Mouse (Mus musculus): ENCODE measurements around the gene Akap8l. TPM values are rescaled to one million over a fixed set of nuclear protein-coding genes. Genes with fewer than 3 reads are reported as not detected.
A peak's percentile ranks its signal among the peaks of the same experiment; 100 is the strongest.

Akap8l gene
- 146 and 170 TPM in 2 replicates for polyA plus RNA-seq (2015; fragmentation: Nextera tagmentation; extraction: Ambion mirVana)

GRCm38 (mm10) chr17:32350382-32350983 is at the start of gene Akap8l:
Akap8l (minus strand) TSS chr17:32350607.
- Histone ChIP-seq H3K4me3 (replicated peaks) (peak within 1 kb of the TSS; percentile 89), H3K4me1 (peaks cover 35% of the 10 kb centered on the region), H3K27me3 (replicated peaks) (no peaks in the 10 kb centered on the region), H3K4me2 (peak within 1 kb of the TSS; percentile 86), H3K27ac (replicated peaks) (peak within 1 kb of the TSS; percentile 92), H3K36me3 (peaks cover 17% of the 10 kb centered on the region), H3K9me3 (replicated peaks) (no peaks in the 10 kb centered on the region), H3K9ac (replicated peaks) (peak within 1 kb of the TSS; percentile 92)
- peak; percentile 97 for ATAC-seq (ENCODE audit: low FRiP score)
- WGBS = under 1% methylated on average over 37 of the region's 37 CpGs

GRCm38 (mm10) chr17:32396266-32396665 is 45.9 kb upstream of the Akap8l start:
- peaks cover 11% of the 10 kb centered on the region for H3K4me1 ChIP-seq
- ATAC-seq (ENCODE audit: low FRiP score) = no peak
- 17% methylated on average over 37 of the region's 37 CpGs for WGBS
- no peaks in the 10 kb centered on the region for H3K36me3 ChIP-seq
- peak overlapping the region; percentile 50 for H3K4me2 ChIP-seq
- no peak overlapping the region for H3K9ac ChIP-seq (replicated peaks)
- H3K27me3 ChIP-seq (replicated peaks) = peaks cover 82% of the 10 kb centered on the region
- H3K27ac ChIP-seq (replicated peaks) = no peak overlapping the region
- H3K9me3 ChIP-seq (replicated peaks) = no peaks in the 10 kb centered on the region
- peak overlapping the region; percentile 21 for H3K4me3 ChIP-seq (replicated peaks)

DNA sequence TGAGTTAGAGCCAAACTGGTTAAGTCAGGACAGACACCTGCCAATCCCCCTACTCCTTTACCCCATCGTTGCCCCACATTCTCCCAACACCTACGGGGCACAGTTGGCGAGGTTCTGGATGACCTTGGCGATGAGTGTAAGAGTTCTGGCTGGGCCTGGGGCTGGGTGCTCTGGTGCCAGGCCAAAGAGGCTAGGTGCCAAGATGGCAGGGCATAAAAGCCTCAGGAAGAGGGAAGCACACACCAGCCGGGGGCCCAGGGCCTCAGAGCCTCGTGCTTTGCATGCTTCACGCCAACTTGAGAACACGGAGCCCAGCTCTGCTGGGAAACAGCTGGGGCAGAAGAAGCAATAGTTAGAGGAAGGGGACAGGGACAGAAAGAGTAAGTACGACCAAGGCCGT is 43.5 kb upstream of the Akap8l start:
- Histone ChIP-seq H3K4me3 (replicated peaks) (no peak overlapping the region), H3K36me3 (no peaks in the 10 kb centered on the region), H3K9ac (replicated peaks) (no peak overlapping the region), H3K4me2 (no peak overlapping the region), H3K4me1 (peaks cover 14% of the 10 kb centered on the region), H3K27me3 (replicated peaks) (peaks cover 83% of the 10 kb centered on the region), H3K27ac (replicated peaks) (no peak overlapping the region), H3K9me3 (replicated peaks) (no peaks in the 10 kb centered on the region)
- 89% methylated on average over 10 of the region's 10 CpGs for WGBS
- ATAC-seq (ENCODE audit: low FRiP score) = no peak

GRCm38 (mm10) chr17:32389101-32389659 is 38.8 kb upstream of the Akap8l start, which contains the start of gene Wiz:
Wiz (minus strand) TSS chr17:32389439.
- Histone ChIP-seq H3K4me3 (replicated peaks) (peak within 1 kb of the TSS; percentile 58), H3K27me3 (replicated peaks) (peaks cover 35% of the 10 kb centered on the region), H3K9me3 (replicated peaks) (no peaks in the 10 kb centered on the region), H3K4me2 (peak within 1 kb of the TSS; percentile 95), H3K9ac (replicated peaks) (peak within 1 kb of the TSS; percentile 75), H3K27ac (replicated peaks) (peak within 1 kb of the TSS; percentile 88), H3K4me1 (peaks cover 26% of the 10 kb centered on the region), H3K36me3 (peaks cover 19% of the 10 kb centered on the region)
- peak; percentile 92 for ATAC-seq (ENCODE audit: low FRiP score)
- 0% methylated on average over 35 of the region's 44 CpGs for WGBS

DNA sequence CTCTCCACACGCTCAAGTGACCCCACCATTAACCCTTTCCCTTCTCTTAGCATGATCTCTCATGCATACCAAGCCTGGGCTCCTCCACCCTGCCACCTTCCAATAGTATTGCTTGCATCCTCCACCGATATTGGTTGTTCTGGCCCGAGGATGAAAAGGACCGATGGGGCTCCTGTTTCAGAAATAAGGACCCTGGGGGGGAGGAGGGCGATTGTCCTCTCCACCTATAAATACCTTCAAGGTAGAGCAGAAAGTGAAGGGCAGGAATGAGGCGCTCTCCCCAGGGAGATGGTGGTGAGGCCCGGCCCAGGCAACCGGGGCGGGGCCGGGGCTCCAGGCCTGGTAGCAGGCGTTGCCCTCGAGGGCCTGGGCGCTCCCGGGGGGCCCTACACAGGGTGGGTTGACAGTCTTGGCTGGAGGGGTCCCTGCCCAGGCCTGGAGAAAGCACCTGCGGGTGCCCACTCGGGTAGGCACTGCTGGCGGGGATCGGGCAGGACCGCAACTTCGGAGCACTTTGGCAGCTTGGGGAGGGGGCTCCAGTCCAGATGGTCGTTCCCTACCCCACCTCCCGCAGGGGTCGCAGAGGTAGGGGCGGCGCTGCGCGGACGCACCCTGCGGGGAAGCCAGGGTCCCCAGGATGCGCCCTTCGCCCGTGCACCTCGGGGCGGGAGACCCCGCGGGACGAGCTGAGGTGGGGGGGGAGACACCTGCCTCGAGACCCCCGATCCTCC is 38.1 kb upstream of the Akap8l start:
- WGBS = under 1% methylated on average over 33 of the region's 39 CpGs
- ATAC-seq (ENCODE audit: low FRiP score) = peak; percentile 76

GRCm38 (mm10) chr17:32387986-32388369 is 37.6 kb upstream of the Akap8l start:
- Histone ChIP-seq H3K36me3 (peaks cover 31% of the 10 kb centered on the region), H3K9me3 (replicated peaks) (no peaks in the 10 kb centered on the region), H3K4me3 (replicated peaks) (peak overlapping the region; percentile 58), H3K9ac (replicated peaks) (peak overlapping the region; percentile 75), H3K27me3 (replicated peaks) (peaks cover 23% of the 10 kb centered on the region), H3K4me1 (peaks cover 26% of the 10 kb centered on the region), H3K27ac (replicated peaks) (peak overlapping the region; percentile 88), H3K4me2 (peak overlapping the region; percentile 95)
- WGBS = 28% methylated on average over 7 of the region's 7 CpGs
- peak; percentile 0; the same call in 1 of the 2 replicates for ATAC-seq (ENCODE audit: low FRiP score)

More for the DNA sequence above, 38.1 kb upstream of the Akap8l start:
- Histone ChIP-seq H3K36me3 (peaks cover 26% of the 10 kb centered on the region), H3K4me2 (peak overlapping the region; percentile 95), H3K9me3 (replicated peaks) (no peaks in the 10 kb centered on the region), H3K27ac (replicated peaks) (peak overlapping the region; percentile 88), H3K4me1 (peaks cover 26% of the 10 kb centered on the region), H3K9ac (replicated peaks) (peak overlapping the region; percentile 75), H3K27me3 (replicated peaks) (peaks cover 29% of the 10 kb centered on the region), H3K4me3 (replicated peaks) (peak overlapping the region; percentile 58)

- Histone ChIP-seq H3K27ac (replicated peaks) (no peak overlapping the region), H3K36me3 (peaks cover 40% of the 10 kb centered on the region), H3K9me3 (replicated peaks) (no peaks in the 10 kb centered on the region), H3K4me2 (peak overlapping the region; percentile 95; the same call in 1 of the 2 replicates), H3K4me1 (peaks cover 23% of the 10 kb centered on the region), H3K9ac (replicated peaks) (no peak overlapping the region), H3K27me3 (replicated peaks) (peaks cover 12% of the 10 kb centered on the region), H3K4me3 (replicated peaks) (no peak overlapping the region; the same call in 1 of the 2 replicates)
- no peak for ATAC-seq (ENCODE audit: low FRiP score)
- WGBS = 70% methylated on average over 9 of the region's 9 CpGs
Measured at GRCm38 (mm10) chr17:32386659-32387432, 36.4 kb upstream of the Akap8l start.

DNA sequence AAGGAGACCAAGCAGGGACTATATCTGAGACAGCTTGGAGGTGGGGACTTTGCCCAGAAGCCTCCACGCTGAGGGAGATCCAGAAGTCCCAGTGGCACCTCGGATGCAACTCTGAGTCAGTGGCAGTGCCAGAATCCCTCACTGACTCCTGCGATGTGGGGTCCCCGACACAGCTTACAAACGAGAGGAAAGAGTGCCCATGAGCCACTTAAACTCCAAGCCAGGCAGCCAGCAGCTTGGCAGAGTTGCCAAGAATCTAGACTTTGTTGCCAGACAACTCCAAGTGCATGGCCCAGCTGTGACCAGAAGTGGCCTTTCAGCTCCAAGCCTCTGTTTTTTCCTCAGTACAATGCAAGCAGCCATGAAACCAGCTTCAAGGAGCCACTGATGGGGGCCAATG is 33.3 kb upstream of the Akap8l start:
- ATAC-seq (ENCODE audit: low FRiP score) = no peak
- WGBS = 83% methylated on average over 5 of the region's 5 CpGs

GRCm38 (mm10) chr17:32382576-32382975 is 32.2 kb upstream of the Akap8l start:
- no peak overlapping the region for H3K9ac ChIP-seq (replicated peaks)
- H3K27me3 ChIP-seq (replicated peaks) = no peaks in the 10 kb centered on the region
- WGBS = 79% methylated on average over 7 of the region's 7 CpGs
- peak; percentile 39; the same call in 1 of the 2 replicates for ATAC-seq (ENCODE audit: low FRiP score)
- no peak overlapping the region for H3K4me2 ChIP-seq
- H3K36me3 ChIP-seq = peaks cover 78% of the 10 kb centered on the region
- H3K4me3 ChIP-seq (replicated peaks) = no peak overlapping the region
- peaks cover 10% of the 10 kb centered on the region for H3K4me1 ChIP-seq
- H3K9me3 ChIP-seq (replicated peaks) = no peaks in the 10 kb centered on the region
- H3K27ac ChIP-seq (replicated peaks) = no peak overlapping the region

More for the DNA sequence above, 33.3 kb upstream of the Akap8l start:
- Histone ChIP-seq H3K9me3 (replicated peaks) (no peaks in the 10 kb centered on the region), H3K4me2 (no peak overlapping the region), H3K27me3 (replicated peaks) (no peaks in the 10 kb centered on the region), H3K27ac (replicated peaks) (no peak overlapping the region), H3K9ac (replicated peaks) (no peak overlapping the region), H3K4me1 (peaks cover 20% of the 10 kb centered on the region), H3K4me3 (replicated peaks) (no peak overlapping the region), H3K36me3 (peaks cover 68% of the 10 kb centered on the region)

GRCm38 (mm10) chr17:32378786-32379185 is 28.4 kb upstream of the Akap8l start:
- H3K9ac ChIP-seq (replicated peaks) = no peak overlapping the region
- H3K4me2 ChIP-seq = no peak overlapping the region
- H3K36me3 ChIP-seq = peaks cover 67% of the 10 kb centered on the region
- no peak for ATAC-seq (ENCODE audit: low FRiP score)
- 83% methylated on average over 2 of the region's 2 CpGs for WGBS
- no peaks in the 10 kb centered on the region for H3K27me3 ChIP-seq (replicated peaks)
- no peaks in the 10 kb centered on the region for H3K9me3 ChIP-seq (replicated peaks)
- H3K27ac ChIP-seq (replicated peaks) = no peak overlapping the region
- no peaks in the 10 kb centered on the region for H3K4me1 ChIP-seq
- H3K4me3 ChIP-seq (replicated peaks) = no peak overlapping the region

GRCm38 (mm10) chr17:32377137-32377536 is 26.7 kb upstream of the Akap8l start:
- Histone ChIP-seq H3K9me3 (replicated peaks) (no peaks in the 10 kb centered on the region), H3K4me2 (no peak overlapping the region), H3K4me3 (replicated peaks) (no peak overlapping the region), H3K4me1 (no peaks in the 10 kb centered on the region), H3K9ac (replicated peaks) (no peak overlapping the region), H3K36me3 (peaks cover 51% of the 10 kb centered on the region), H3K27ac (replicated peaks) (no peak overlapping the region), H3K27me3 (replicated peaks) (no peaks in the 10 kb centered on the region)
- no peak for ATAC-seq (ENCODE audit: low FRiP score)
- WGBS = 83% methylated on average over 9 of the region's 9 CpGs
